Mouse (Mus musculus): ENCODE measurements around the gene Bpifa5.

- TF ChIP-seq CTCF (IDR thresholded peaks at IDR 0.05; ENCODE audit: borderline replicate concordance, extremely low read depth, insufficient read depth, insufficient read length) (no peak), POLR2A (IDR thresholded peaks at IDR 0.05; ENCODE audit: borderline replicate concordance, extremely low read depth, insufficient read depth, insufficient read length, poor library complexity, severe bottlenecking) (no peak)
Observed at GRCm38 (mm10) chr2:154204630-154205029, 42.2 kb downstream of the Bpifa5 start.
